Mouse (Mus musculus): ENCODE measurements around the gene Schip1. TPM values are rescaled to one million over a fixed set of nuclear protein-coding genes. Genes with fewer than 3 reads are reported as not detected.
A peak's percentile ranks its signal among the peaks of the same experiment; 100 is the strongest.

Schip1 gene
- polyA plus RNA-seq, 1 experiment from 2014 or later: 27.6 TPM

GRCm38 (mm10) chr3:68453266-68453665, 388.7 kb downstream of the Schip1 start:
- ATAC-seq (ENCODE audit: low FRiP score, low TSS enrichment) (no peak), DNase-seq (ENCODE audit: low spot score) (no peak)
- Histone ChIP-seq H3K4me1 (replicated peaks; ENCODE audit: control insufficient read depth, insufficient read depth) (no peaks in the 10 kb centered on the region), H3K27me3 (ENCODE audit: control insufficient read depth, insufficient read depth, low read length) (no peaks in the 10 kb centered on the region), H3K9me3 (ENCODE audit: control insufficient read depth, low read length) (no peaks in the 10 kb centered on the region), H3K9ac (ENCODE audit: low read length) (no peak overlapping the region), H3K36me3 (ENCODE audit: control insufficient read depth, insufficient read depth, low read length) (no peaks in the 10 kb centered on the region), H3K4me2 (replicated peaks; ENCODE audit: low read depth) (no peak overlapping the region), H3K4me3 (ENCODE audit: low read depth, low read length) (no peak overlapping the region), H3K27ac (replicated peaks) (no peak overlapping the region)
- no peak for TF ChIP-seq CTCF (IDR thresholded peaks at IDR 0.05; ENCODE audit: low read depth)
- TF ChIP-seq EP300 (optimal IDR thresholded peaks at IDR 0.05): no peak
- 9% methylated on average over 5 of the region's 5 CpGs for WGBS

GRCm38 (mm10) chr3:68453719-68454455, 389.3 kb downstream of the Schip1 start:
- DNase-seq (ENCODE audit: low spot score) (no peak), ATAC-seq (ENCODE audit: low FRiP score, low TSS enrichment) (no peak)
- no peak for TF ChIP-seq EP300 (optimal IDR thresholded peaks at IDR 0.05)
- no peak for TF ChIP-seq CTCF (IDR thresholded peaks at IDR 0.05; ENCODE audit: low read depth)
- H3K9ac ChIP-seq (ENCODE audit: low read length): no peak overlapping the region
- H3K4me3 ChIP-seq (ENCODE audit: low read depth, low read length): no peak overlapping the region
- no peaks in the 10 kb centered on the region for H3K9me3 ChIP-seq (ENCODE audit: control insufficient read depth, low read length)
- H3K4me2 ChIP-seq (replicated peaks; ENCODE audit: low read depth): no peak overlapping the region
- no peak overlapping the region for H3K27ac ChIP-seq (replicated peaks)
- H3K36me3 ChIP-seq (ENCODE audit: control insufficient read depth, insufficient read depth, low read length): no peaks in the 10 kb centered on the region
- no peaks in the 10 kb centered on the region for H3K27me3 ChIP-seq (ENCODE audit: control insufficient read depth, insufficient read depth, low read length)
- no peaks in the 10 kb centered on the region for H3K4me1 ChIP-seq (replicated peaks; ENCODE audit: control insufficient read depth, insufficient read depth)
- WGBS: 48% methylated on average over 10 of the region's 10 CpGs

- ATAC-seq (ENCODE audit: low FRiP score, low TSS enrichment) (no peak), DNase-seq (ENCODE audit: low spot score) (no peak)
- Histone ChIP-seq H3K4me1 (replicated peaks; ENCODE audit: control insufficient read depth, insufficient read depth) (peaks cover 4% of the 10 kb centered on the region; the same call in 1 of the 2 replicates), H3K9ac (ENCODE audit: low read length) (no peak overlapping the region), H3K27ac (replicated peaks) (no peak overlapping the region), H3K4me2 (replicated peaks; ENCODE audit: low read depth) (no peak overlapping the region), H3K27me3 (ENCODE audit: control insufficient read depth, insufficient read depth, low read length) (no peaks in the 10 kb centered on the region), H3K9me3 (ENCODE audit: control insufficient read depth, low read length) (no peaks in the 10 kb centered on the region), H3K36me3 (ENCODE audit: control insufficient read depth, insufficient read depth, low read length) (no peaks in the 10 kb centered on the region), H3K4me3 (ENCODE audit: low read depth, low read length) (no peak overlapping the region)
- WGBS: 53% methylated on average over 5 of the region's 5 CpGs
- TF ChIP-seq CTCF (IDR thresholded peaks at IDR 0.05; ENCODE audit: low read depth) (no peak), EP300 (optimal IDR thresholded peaks at IDR 0.05) (no peak)
Measured at GRCm38 (mm10) chr3:68466643-68467042, 402.0 kb downstream of the Schip1 start.

- peaks cover 4% of the 10 kb centered on the region; the same call in 1 of the 2 replicates for H3K4me1 ChIP-seq (replicated peaks; ENCODE audit: control insufficient read depth, insufficient read depth)
- H3K27me3 ChIP-seq (ENCODE audit: control insufficient read depth, insufficient read depth, low read length): no peaks in the 10 kb centered on the region
- DNase-seq (ENCODE audit: low spot score) (no peak), ATAC-seq (ENCODE audit: low FRiP score, low TSS enrichment) (0 out of 2 replicates have a peak, but pooled peaks have one; percentile 60)
- no peak for TF ChIP-seq EP300 (optimal IDR thresholded peaks at IDR 0.05)
- no peak for TF ChIP-seq CTCF (IDR thresholded peaks at IDR 0.05; ENCODE audit: low read depth)
- peak overlapping the region; percentile 13; the same call in 1 of the 2 replicates for H3K9ac ChIP-seq (ENCODE audit: low read length)
- no peaks in the 10 kb centered on the region for H3K36me3 ChIP-seq (ENCODE audit: control insufficient read depth, insufficient read depth, low read length)
- peak overlapping the region; percentile 50 for H3K4me2 ChIP-seq (replicated peaks; ENCODE audit: low read depth)
- peak overlapping the region; percentile 53; the same call in 1 of the 2 replicates for H3K27ac ChIP-seq (replicated peaks)
- H3K4me3 ChIP-seq (ENCODE audit: low read depth, low read length): peak overlapping the region; percentile 36
- WGBS: 8% methylated on average over 10 of the region's 10 CpGs
- H3K9me3 ChIP-seq (ENCODE audit: control insufficient read depth, low read length): no peaks in the 10 kb centered on the region
Measured at GRCm38 (mm10) chr3:68467941-68468687, 403.5 kb downstream of the Schip1 start.

GRCm38 (mm10) chr3:68469643-68470042, 405.0 kb downstream of the Schip1 start:
- Histone ChIP-seq H3K36me3 (ENCODE audit: control insufficient read depth, insufficient read depth, low read length) (no peaks in the 10 kb centered on the region), H3K27ac (replicated peaks) (no peak overlapping the region), H3K4me1 (replicated peaks; ENCODE audit: control insufficient read depth, insufficient read depth) (peaks cover 4% of the 10 kb centered on the region; the same call in 1 of the 2 replicates), H3K9ac (ENCODE audit: low read length) (no peak overlapping the region), H3K27me3 (ENCODE audit: control insufficient read depth, insufficient read depth, low read length) (no peaks in the 10 kb centered on the region), H3K9me3 (ENCODE audit: control insufficient read depth, low read length) (no peaks in the 10 kb centered on the region), H3K4me3 (ENCODE audit: low read depth, low read length) (no peak overlapping the region), H3K4me2 (replicated peaks; ENCODE audit: low read depth) (peak overlapping the region; percentile 14; the same call in 1 of the 2 replicates)
- WGBS: 57% methylated on average over 1 of the region's 1 CpGs
- no peak for TF ChIP-seq EP300 (optimal IDR thresholded peaks at IDR 0.05)
- TF ChIP-seq CTCF (IDR thresholded peaks at IDR 0.05; ENCODE audit: low read depth): peak; percentile 65
- ATAC-seq (ENCODE audit: low FRiP score, low TSS enrichment) (no peak), DNase-seq (ENCODE audit: low spot score) (no peak)

Data from stomach, postnatal 0 days (tissue).